Mouse (Mus musculus) brain, embryonic 18.5 days (tissue): ENCODE measurements around the gene Mov10l1.

ENCODE experiments used
- DNase-seq: peaks from one replicate; pipeline ENCODE4 v3.0.0-alpha.2; 2012; ENCODE audit warnings: low read depth, low spot score

The Mov10l1 gene

GRCm38 (mm10) chr15:89074613-89075477, 92.1 kb downstream of the Mov10l1 start, which contains the start of gene Trabd:
Gene Trabd, plus strand, starts transcription at chr15:89075124.
- DNase-seq, result no peak

DNA sequence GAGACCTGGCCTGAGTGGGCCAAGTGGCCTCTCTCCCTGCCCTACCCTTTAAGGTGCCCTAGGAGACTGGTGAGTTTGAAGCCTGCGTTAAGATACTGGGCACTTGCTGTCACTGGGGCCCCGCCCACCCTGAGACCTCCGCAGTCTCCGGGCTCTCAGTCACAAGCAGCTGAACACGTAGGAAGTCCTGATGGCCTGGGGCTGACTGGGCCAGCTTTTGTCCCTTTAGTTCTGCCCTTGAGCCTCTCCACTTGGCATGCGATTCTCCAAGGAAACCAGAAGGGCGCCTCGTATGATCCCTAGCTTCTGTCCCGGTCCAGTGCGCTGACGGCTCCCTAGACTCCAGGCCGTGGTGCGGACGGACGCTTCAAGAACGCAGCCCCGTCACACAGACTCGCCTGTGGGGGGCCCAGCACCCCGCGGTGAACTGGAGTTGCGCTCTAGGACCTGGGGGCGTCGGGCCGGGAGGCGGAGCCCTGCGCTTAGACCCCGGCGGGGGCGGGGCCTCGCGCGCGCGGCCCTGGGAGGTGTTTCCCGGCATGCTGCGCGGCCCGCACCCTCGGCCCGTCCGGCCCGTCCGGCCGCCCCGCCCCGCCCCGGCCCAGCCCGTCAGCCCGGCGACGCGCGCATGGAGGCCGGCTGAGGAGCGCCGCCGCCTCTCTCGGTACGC, 92.9 kb downstream of the Mov10l1 start:
- DNase-seq, result peak; percentile 71

- no peak for DNase-seq
Observed at GRCm38 (mm10) chr15:89076156-89076731, 93.5 kb downstream of the Mov10l1 start.

GRCm38 (mm10) chr15:89078208-89078836, 95.6 kb downstream of the Mov10l1 start:
- no peak for DNase-seq

DNA sequence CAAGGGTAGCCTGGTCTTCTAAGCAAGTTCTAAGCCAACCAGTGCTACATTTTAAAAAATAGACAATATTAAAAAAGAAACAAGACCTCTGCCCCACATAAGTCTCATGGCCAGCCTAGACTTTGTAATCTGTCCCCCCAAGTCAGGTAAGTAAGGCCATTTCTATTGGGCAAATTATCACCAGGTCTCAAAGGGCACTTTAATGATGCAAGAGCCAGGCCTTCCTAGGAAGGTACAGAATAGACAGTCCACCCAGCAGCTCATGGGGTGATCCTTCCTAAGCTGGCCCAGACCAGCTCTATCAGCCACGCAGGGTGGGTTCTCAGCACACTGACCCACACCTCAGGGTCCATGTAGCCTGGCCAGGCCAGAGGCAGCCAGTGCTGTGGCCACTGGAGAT, 101.2 kb downstream of the Mov10l1 start:
- no peak for DNase-seq

- no peak for DNase-seq
Observed at GRCm38 (mm10) chr15:89084826-89085225, 102.1 kb downstream of the Mov10l1 start.

DNA sequence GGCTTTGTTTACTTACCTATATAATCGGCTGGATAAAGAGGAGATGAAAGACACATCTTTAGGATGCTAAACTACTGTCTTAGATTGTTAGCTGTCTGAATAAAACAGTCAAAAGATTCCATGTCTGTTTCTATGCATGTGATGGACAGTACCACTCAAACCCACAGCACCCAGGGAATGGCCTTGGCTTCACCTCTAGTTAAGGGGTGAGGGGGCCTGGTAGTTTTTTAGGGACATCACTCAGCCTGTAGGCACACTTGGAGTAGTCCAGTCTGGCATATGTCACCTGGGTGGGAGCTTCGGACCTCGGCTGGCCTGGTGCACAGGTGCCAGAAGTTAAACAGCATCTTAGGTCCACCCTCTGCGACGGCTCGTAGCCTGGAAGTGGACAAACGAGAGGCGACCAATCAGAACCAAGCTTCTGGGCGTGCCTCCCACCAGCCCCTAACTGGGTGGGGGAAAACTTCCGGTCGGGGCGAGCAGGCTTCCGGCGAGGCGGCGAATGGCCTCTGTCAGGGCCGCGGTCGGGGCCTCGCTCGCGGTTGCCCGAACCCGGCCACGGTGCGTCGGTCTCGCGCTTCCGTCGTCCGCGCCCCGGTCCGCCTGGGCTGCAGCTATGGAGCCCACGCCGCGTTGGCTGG, 106.0 kb downstream of the Mov10l1 start, which contains the start of gene Selenoo:
Gene Selenoo (plus strand): TSS at position 478 of the 641 bp plus-strand sequence.
- peak; percentile 75 for DNase-seq

DNA sequence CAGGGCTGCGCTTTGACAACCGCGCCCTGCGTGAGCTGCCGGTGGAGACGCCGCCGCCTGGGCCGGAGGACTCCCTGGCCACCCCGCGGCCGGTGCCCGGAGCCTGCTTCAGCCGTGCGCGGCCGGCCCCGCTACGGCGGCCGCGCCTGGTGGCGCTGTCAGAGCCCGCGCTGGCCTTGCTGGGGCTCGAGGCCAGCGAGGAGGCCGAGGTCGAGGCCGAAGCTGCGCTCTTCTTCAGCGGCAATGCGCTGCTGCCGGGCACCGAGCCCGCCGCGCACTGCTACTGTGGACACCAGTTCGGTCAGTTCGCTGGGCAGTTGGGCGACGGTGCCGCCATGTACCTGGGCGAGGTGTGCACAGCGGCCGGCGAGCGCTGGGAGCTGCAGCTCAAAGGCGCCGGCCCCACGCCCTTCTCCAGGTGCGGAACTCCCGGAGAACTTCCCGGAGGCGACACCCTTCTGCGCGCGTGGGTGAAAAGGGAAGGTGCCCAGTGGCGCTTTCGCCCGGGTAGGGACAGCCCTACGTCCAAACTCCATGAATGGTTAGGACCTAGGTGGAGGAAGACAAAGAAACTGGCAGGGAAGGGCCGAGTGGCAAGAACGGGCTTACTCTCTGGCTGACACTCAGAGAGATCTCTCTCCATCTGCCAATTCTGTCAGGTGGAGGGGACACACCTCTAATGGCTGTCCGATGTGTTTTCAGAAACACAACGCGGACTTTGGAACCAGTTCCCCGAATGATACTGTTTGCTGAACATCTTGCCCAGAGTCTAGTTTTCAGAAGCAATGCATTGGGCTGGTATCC, 106.7 kb downstream of the Mov10l1 start:
- no peak for DNase-seq

DNA sequence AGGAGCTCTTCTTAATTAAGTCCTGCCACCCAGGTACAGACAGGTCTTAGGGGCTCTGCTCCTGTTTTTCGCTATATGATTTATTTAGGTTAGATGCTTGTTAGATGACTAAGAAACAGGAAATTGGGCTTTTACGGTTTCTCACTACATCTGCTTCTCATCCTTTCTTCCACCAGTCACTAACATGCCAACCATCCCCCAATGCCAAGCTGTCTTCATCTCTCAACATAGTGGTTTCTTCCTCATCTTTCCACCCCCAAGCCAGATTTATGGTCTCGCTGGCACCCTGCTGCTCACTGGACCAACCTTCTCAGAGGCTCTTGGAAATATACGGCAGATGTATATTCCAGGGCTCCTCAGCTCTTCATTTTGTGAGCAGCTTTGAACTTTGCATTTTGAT, 108.0 kb downstream of the Mov10l1 start:
- DNase-seq, result no peak

DNA sequence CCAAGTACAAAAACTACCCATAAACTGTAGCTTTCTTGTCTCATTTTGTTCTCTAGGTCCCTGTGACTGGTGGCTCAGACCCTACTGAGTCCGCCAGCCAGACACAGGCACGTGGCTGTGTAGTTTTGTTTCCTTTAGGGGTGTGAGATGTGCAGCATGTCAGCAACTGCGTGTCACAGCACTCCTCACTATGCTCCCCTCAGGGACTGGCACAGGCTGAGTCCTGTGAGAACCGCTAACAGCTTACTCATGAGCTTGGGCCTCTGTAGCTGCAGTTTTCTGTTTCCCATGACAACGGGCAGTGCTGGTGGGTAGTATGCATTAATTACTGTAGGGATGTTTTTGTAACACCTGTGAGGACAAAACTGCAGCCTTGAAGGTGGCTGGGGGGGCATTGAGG, 109.5 kb downstream of the Mov10l1 start:
- DNase-seq, result no peak

DNA sequence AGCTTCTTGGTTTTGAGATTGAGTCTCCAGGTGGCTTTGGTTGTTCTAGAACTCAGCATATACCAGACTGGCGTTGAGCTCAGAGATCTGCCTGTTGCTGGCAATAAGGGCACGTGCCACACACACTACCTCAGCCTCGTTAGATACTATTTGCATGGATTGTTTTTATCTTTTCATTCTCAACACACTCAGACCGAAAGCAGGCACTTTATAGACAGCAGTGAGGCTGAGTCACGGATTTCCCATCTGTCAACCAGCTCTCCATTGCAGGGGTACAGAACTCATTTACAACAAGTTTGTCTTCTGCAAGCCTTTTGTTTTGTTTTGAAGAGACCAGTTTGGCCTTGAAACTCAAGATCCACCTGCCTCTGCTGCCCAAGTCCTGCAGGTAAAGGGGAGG, 114.7 kb downstream of the Mov10l1 start:
- DNase-seq, result no peak

DNA sequence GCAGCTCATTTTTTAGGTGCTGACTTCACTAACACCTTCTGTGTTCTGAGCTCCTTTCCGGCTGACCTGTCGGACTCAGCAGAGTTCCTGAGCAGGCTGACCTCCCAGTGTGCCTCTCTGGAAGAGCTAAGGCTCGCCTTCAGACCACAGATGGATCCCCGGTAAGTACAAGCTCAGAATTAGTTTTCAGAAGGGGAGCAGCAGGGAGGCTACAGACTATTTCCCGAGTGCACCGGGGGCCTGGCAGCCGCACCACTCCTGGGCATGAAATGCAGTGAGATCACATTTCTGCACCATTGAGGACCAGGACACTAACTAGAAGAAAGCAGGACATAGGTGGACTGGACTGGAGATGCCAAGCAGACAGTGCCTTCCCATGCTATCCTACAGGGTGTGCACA, 115.9 kb downstream of the Mov10l1 start:
- DNase-seq, result no peak

DNA sequence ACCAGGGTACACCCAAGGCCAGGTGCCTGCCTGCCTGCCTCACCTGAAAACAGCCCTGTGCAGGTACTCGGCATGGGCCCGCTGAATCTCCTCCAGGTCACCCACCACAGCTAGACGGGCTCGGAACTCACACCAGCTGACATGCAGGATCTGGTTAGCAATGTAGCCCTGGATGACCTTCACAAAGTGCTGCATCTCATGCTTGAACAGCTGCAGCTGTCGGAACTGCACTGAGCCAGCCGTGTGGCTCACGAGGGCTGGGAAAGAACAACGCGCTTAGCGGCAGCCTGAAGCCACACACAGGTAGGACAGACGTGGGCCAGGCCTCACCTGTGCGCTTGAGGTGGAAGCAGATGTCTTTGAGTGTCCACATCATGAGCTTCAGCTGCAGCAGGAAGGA, 118.1 kb downstream of the Mov10l1 start:
- DNase-seq, result no peak

DNA sequence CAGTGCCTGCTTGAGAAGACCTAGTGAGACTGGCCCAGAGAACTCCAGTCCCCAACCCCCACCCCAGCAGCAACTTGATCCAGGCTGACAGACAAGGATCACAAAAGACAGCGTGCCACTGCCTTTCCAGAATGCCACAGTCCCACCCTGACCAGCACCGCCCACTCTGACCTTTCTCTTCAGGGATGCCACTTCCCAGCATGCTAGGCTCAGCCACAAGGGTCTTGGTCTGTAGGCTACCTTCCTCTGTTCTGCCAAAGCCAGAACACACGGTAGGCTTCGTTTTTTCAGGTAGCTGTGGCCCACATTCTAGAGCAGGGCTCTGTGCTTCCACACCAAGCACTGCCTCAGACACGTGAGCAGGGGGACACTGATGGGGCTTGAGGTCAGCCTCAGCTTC, 119.9 kb downstream of the Mov10l1 start:
- DNase-seq, result no peak

DNA sequence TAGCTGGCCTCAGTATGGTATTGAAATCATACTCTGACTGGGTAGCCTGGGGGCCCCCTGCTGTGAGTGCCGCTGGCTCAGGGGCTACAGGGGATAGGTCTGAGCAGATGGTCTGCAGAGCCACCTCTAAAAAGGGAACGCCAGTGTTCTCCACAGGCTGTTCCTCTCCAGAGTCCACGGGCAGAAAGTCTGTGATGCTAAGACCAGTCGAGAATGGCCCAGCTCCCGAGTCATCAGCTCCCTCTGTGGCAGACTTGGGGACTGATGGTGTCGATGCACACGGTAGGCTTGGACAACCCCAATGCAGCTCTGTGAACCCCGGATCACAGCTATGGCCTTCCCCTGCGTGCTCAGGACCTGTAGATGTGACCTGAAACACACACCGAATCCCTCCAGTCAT, 121.2 kb downstream of the Mov10l1 start:
- DNase-seq, result no peak

DNA sequence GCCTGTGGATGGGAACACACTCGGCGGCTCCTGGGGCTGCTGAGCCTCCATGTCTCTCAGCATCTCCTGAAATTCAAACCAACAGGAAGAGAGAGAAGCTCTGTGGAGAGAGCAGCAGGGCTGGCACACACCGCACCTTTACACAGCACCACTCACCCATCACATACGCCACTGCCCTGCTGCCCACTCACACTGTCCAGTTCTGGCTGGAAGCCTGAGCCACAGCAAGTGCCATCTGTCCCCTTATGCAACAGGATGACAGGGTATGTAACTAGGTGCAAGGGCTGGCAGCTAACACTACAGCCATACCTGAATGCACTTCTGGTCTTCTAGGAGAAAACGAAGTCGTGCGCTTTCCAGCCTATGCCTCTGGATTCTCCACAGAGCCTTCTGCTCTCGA, 121.7 kb downstream of the Mov10l1 start:
- no peak for DNase-seq
